Mouse (Mus musculus) myocyte (in vitro differentiated cells): Measurements from ENCODE around the gene Etfb. TPM values are rescaled to one million over a fixed set of nuclear protein-coding genes. Genes with fewer than 3 reads are reported as not detected.

Experiments used
- H3K27me3 ChIP-seq: one replicate; pipeline ENCODE4 v1.6.1; 2011; ENCODE audit not compliant: control insufficient read depth, insufficient read depth, insufficient read length
- H3K36me3 ChIP-seq: one replicate; pipeline ENCODE4 v1.6.1; 2011; ENCODE audit not compliant: control insufficient read depth, insufficient read depth
- H3K4me2 ChIP-seq: one replicate; pipeline ENCODE4 v1.6.1; 2011; ENCODE audit warnings: low read depth, control low read depth
- H3K4me3 ChIP-seq: one replicate; pipeline ENCODE4 v1.5.1; 2011; ENCODE audit warnings: mild to moderate bottlenecking, control low read depth, moderate library complexity
- H3K79me2 ChIP-seq: one replicate; pipeline ENCODE4 v1.6.1; 2011; ENCODE audit not compliant: control insufficient read depth, insufficient read depth
- H3ac ChIP-seq: one replicate; pipeline ENCODE4 v1.6.1; 2011; ENCODE audit not compliant: control insufficient read depth, insufficient read length
- CEBPB ChIP-seq: IDR thresholded peaks from 2 replicates; pipeline ENCODE4 v1.6.1; 2011; ENCODE audit warnings: mild to moderate bottlenecking, moderate library complexity; ENCODE audit not compliant: poor library complexity, insufficient read depth, severe bottlenecking
- E2F4 ChIP-seq: IDR thresholded peaks from one replicate; pipeline ENCODE4 v1.6.1; 2011; ENCODE audit warnings: mild to moderate bottlenecking, control low read depth, moderate library complexity; ENCODE audit not compliant: insufficient read depth
- MAX ChIP-seq: IDR thresholded peaks from one replicate; pipeline ENCODE4 v1.6.1; 2011; ENCODE audit warnings: low read depth, mild to moderate bottlenecking, control low read depth
- MYOD1 ChIP-seq, 3 experiments: IDR thresholded peaks; one replicate each; pipeline ENCODE4 v1.6.1; 2011; ENCODE audit warnings: control low read depth in 2 of 3, low read depth in 2 of 3, mild to moderate bottlenecking in 2 of 3, moderate library complexity in 1 of 3; ENCODE audit not compliant: insufficient read length in 2 of 3, control insufficient read depth in 1 of 3
- MYOG ChIP-seq, 3 experiments: IDR thresholded peaks; one replicate each; pipeline ENCODE4 v1.6.1; 2011; ENCODE audit warnings: control low read depth in 2 of 3, low read depth in 2 of 3, mild to moderate bottlenecking in 2 of 3; ENCODE audit not compliant: insufficient read length in 2 of 3, control insufficient read depth in 1 of 3, insufficient read depth in 1 of 3
- POLR2A ChIP-seq: IDR thresholded peaks from one replicate; pipeline ENCODE4 v1.6.1; 2011; ENCODE audit warnings: low read depth, mild to moderate bottlenecking, control low read depth, moderate library complexity; ENCODE audit not compliant: insufficient read length
- POLR2AphosphoS2 ChIP-seq: IDR thresholded peaks from one replicate; pipeline ENCODE4 v1.6.1; 2011; ENCODE audit warnings: low read depth, control low read depth; ENCODE audit not compliant: insufficient read length
- REST ChIP-seq: IDR thresholded peaks from one replicate; pipeline ENCODE4 v1.6.1; 2011; ENCODE audit warnings: mild to moderate bottlenecking, control low read depth, moderate library complexity; ENCODE audit not compliant: insufficient read depth, insufficient read length
- SRF ChIP-seq: IDR thresholded peaks from one replicate; pipeline ENCODE4 v1.6.1; 2011; ENCODE audit warnings: low read depth; ENCODE audit not compliant: control insufficient read depth, insufficient read length
- TCF12 ChIP-seq: IDR thresholded peaks from one replicate; pipeline ENCODE4 v1.6.1; 2011; ENCODE audit warnings: mild to moderate bottlenecking, control low read depth; ENCODE audit not compliant: poor library complexity, insufficient read depth, severe bottlenecking
- TCF3 ChIP-seq: IDR thresholded peaks from one replicate; pipeline ENCODE4 v1.6.1; 2011; ENCODE audit warnings: low read depth, control low read depth; ENCODE audit not compliant: insufficient read length
- USF1 ChIP-seq: IDR thresholded peaks from one replicate; pipeline ENCODE4 v1.6.1; 2011; ENCODE audit warnings: low read depth, mild to moderate bottlenecking, control low read depth, moderate library complexity
- polyA plus RNA-seq: library from polyadenylated mRNA; unstranded; fragments of >200 nt; fragmentation: generic; extraction: Trizol; gene quantifications from one replicate; pipeline ENCODE4 v1.2.1, GENCODE M21; 2012; ENCODE audit warnings: missing spikeins

Etfb gene
- polyA plus RNA-seq, 1 experiment: 244 TPM

GRCm38 (mm10) chr7:43443126-43443916, 562 bp upstream of the Etfb start:
- no peaks in the 10 kb centered on the region for H3K36me3 ChIP-seq
- H3K4me3 ChIP-seq: peak overlapping the region; percentile 69
- TF ChIP-seq MYOD1 (IDR thresholded peaks at IDR 0.05; ENCODE audit: control insufficient read depth in 1 of 3, insufficient read length in 2 of 3, low read depth in 2 of 3) (no peak), REST (no peak), CEBPB (no peak), USF1 (no peak), E2F4 (no peak), MAX (no peak), TCF3 (no peak), TCF12 (no peak), SRF (no peak), MYOG (IDR thresholded peaks at IDR 0.05; ENCODE audit: control insufficient read depth in 1 of 3, insufficient read depth in 1 of 3, insufficient read length in 2 of 3, low read depth in 2 of 3) (no peak), POLR2AphosphoS2 (peak; percentile 59), POLR2A (peak; percentile 64)
- H3K79me2 ChIP-seq: peaks cover 11% of the 10 kb centered on the region
- H3K27me3 ChIP-seq: no peaks in the 10 kb centered on the region
- peak overlapping the region; percentile 99 for H3K4me2 ChIP-seq
- H3ac ChIP-seq: peak overlapping the region; percentile 44

GRCm38 (mm10) chr7:43447801-43448200, 3.9 kb downstream of the Etfb start:
- H3K36me3 ChIP-seq: peaks cover 3% of the 10 kb centered on the region
- no peak overlapping the region for H3K4me2 ChIP-seq

GRCm38 (mm10) chr7:43448246-43448645, 4.4 kb downstream of the Etfb start:
- no peak overlapping the region for H3K4me2 ChIP-seq
- no peaks in the 10 kb centered on the region for H3K27me3 ChIP-seq
- peaks cover 3% of the 10 kb centered on the region for H3K36me3 ChIP-seq
- H3ac ChIP-seq: no peak overlapping the region
- no peak overlapping the region for H3K4me3 ChIP-seq
- peaks cover 11% of the 10 kb centered on the region for H3K79me2 ChIP-seq
- TF ChIP-seq TCF12 (no peak), E2F4 (no peak), POLR2A (no peak)

More at GRCm38 (mm10) chr7:43447801-43448200, 3.9 kb downstream of the Etfb start:
- Histone ChIP-seq H3K79me2 (peaks cover 11% of the 10 kb centered on the region), H3ac (no peak overlapping the region), H3K27me3 (no peaks in the 10 kb centered on the region), H3K4me3 (no peak overlapping the region)
- TF ChIP-seq CEBPB: no peak
- no peak for TF ChIP-seq POLR2AphosphoS2
- TF ChIP-seq MAX: no peak
- no peak for TF ChIP-seq MYOG (IDR thresholded peaks at IDR 0.05; ENCODE audit: control insufficient read depth in 1 of 3, insufficient read depth in 1 of 3, insufficient read length in 2 of 3, low read depth in 2 of 3)
- TF ChIP-seq TCF12: no peak
- no peak for TF ChIP-seq TCF3
- TF ChIP-seq USF1: no peak
- TF ChIP-seq REST: no peak
- TF ChIP-seq POLR2A: no peak
- no peak for TF ChIP-seq MYOD1 (IDR thresholded peaks at IDR 0.05; ENCODE audit: control insufficient read depth in 1 of 3, insufficient read length in 2 of 3, low read depth in 2 of 3)
- no peak for TF ChIP-seq E2F4
- no peak for TF ChIP-seq SRF

GRCm38 (mm10) chr7:43449811-43450210, 5.9 kb downstream of the Etfb start:
- Histone ChIP-seq H3K27me3 (no peaks in the 10 kb centered on the region), H3ac (no peak overlapping the region), H3K4me3 (no peak overlapping the region), H3K36me3 (peaks cover 3% of the 10 kb centered on the region), H3K4me2 (no peak overlapping the region), H3K79me2 (peaks cover 4% of the 10 kb centered on the region)
- no peak for TF ChIP-seq SRF
- no peak for TF ChIP-seq E2F4
- no peak for TF ChIP-seq POLR2AphosphoS2
- TF ChIP-seq USF1: no peak
- no peak for TF ChIP-seq TCF12
- no peak for TF ChIP-seq CEBPB
- no peak for TF ChIP-seq MAX
- TF ChIP-seq MYOD1 (IDR thresholded peaks at IDR 0.05; ENCODE audit: control insufficient read depth in 1 of 3, insufficient read length in 2 of 3, low read depth in 2 of 3): no peak
- no peak for TF ChIP-seq TCF3
- no peak for TF ChIP-seq REST
- TF ChIP-seq MYOG (IDR thresholded peaks at IDR 0.05; ENCODE audit: control insufficient read depth in 1 of 3, insufficient read depth in 1 of 3, insufficient read length in 2 of 3, low read depth in 2 of 3): no peak
- no peak for TF ChIP-seq POLR2A
